Mouse (Mus musculus): Measurements from ENCODE around the gene Ncapd3.
A peak's percentile ranks its signal among the peaks of the same experiment; 100 is the strongest.

The Ncapd3 gene

DNA sequence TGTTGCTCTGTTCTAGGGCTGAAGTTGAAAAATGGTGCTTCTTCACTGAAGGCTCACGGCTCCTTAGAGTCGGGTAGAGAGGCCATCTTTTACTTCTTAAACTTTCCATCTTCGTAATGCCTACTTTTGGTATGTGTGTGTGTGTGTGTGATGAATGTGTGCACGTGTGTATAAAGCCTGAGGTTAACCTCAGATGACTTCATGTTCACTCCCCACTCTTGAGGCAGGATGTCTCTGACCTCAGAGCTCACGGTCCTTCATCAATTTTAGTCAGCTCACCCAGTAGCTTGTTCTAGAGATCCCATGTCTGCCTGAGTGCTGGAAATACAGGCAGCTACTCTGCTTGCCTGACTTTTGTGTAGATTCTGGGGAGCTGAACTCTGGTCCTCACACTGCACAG lies 13.9 kb downstream of the Ncapd3 start:
- DNase-seq (ENCODE audit: low spot score in 2 of 2): no peak

- DNase-seq (ENCODE audit: low spot score in 2 of 2): no peak
These were observed 19.5 kb downstream of the Ncapd3 start for GRCm38 (mm10) chr9:27049492-27049891.

- DNase-seq (ENCODE audit: low spot score in 2 of 2): no peak
These were observed 28.4 kb downstream of the Ncapd3 start for GRCm38 (mm10) chr9:27058341-27058740.

- no peak for DNase-seq (ENCODE audit: low spot score in 2 of 2)
These were observed 40.9 kb downstream of the Ncapd3 start for GRCm38 (mm10) chr9:27070895-27071294.

- no peak for DNase-seq (ENCODE audit: low spot score in 2 of 2)
These were observed 44.7 kb downstream of the Ncapd3 start for GRCm38 (mm10) chr9:27074677-27075076.

GRCm38 (mm10) chr9:27075812-27076211 lies 45.8 kb downstream of the Ncapd3 start:
- no peak for DNase-seq (ENCODE audit: low spot score in 2 of 2)

DNA sequence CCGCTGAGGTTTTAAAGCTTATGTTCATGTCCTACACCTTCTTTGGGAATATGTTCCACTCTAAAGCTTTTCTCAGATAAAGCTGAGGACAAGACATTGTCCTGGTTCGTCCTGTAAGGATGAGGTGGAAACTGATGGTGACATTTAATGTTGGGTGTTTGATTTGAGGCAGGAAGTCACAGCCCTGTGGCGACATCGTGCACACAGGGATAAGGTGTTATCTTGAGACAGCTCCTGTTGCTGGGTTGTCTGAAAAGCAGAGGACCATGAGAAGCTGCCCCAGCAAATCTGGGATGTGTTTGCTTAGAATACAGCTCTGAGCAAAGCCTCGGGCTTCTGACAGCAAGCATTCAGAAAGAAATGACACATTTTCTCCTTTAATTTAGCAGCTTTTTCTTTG lies 56.3 kb downstream of the Ncapd3 start:
- no peak for DNase-seq (ENCODE audit: low spot score in 2 of 2)

DNA sequence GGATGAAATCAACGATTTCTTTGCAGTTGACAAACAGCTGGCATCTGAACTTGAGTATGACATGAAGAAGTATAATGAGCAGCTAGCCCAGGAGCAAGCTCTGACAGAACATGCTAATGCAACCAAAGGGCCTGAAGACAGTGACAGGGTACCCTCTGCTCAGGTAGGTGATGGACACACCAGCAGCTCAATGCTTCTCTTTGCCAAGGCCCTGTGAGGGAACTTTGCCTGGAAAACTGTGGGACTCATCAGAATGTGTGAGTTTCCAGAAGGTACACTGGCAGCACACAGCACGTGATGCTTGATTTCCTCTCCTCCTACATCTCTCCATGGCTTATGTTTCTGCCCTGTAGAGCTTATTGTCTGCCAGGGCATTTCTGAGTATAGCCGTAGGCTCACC lies 57.4 kb downstream of the Ncapd3 start:
- DNase-seq (ENCODE audit: low spot score in 2 of 2): no peak

- no peak for DNase-seq (ENCODE audit: low spot score in 2 of 2)
These were observed 60.2 kb downstream of the Ncapd3 start for GRCm38 (mm10) chr9:27090134-27090533.

DNA sequence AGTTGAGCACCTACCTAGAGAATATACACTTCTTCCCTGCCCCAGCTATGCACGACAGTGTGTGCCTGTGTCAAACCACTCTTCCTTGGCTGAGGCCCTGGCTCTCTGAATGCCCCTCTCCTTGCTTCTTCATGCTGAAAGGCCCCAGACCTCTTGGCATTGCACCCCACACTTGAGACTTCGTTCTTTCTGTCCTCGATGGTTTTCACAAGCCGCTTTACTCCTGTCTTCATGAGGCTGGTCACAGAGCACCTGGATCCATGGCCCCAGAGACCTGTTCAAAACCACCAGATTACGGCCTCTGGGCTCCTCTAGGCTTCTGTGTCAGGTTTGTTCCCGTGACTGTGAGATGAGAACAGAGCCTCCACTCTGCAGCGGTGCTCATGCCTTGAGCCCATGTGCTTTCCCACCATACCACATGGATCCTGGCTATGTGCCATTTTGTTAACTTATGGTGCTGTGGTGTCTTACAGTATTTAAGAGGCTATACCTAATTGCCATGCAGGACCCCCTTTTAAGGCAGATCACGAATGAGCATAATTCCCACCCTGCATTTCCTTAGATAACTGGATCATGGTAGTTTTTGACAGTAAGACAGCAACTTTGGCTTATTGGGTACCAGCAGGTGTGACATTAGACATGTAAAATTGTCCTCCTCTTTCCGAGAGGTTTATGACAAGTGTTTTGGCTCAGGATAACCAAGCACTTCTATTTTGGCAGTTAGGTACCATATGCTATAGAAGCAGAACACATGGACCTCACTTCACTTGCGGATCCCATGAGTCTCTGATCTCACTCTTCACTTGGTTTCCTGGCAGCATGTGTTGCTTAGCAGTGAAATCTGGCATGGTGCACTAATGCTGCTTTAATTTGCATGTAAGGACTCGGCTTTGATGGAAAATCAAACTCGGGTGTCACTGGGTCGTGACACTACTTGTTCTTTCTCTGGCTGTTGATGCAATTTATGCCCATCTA lies 61.1 kb downstream of the Ncapd3 start:
- no peak for DNase-seq (ENCODE audit: low spot score in 2 of 2)

DNA sequence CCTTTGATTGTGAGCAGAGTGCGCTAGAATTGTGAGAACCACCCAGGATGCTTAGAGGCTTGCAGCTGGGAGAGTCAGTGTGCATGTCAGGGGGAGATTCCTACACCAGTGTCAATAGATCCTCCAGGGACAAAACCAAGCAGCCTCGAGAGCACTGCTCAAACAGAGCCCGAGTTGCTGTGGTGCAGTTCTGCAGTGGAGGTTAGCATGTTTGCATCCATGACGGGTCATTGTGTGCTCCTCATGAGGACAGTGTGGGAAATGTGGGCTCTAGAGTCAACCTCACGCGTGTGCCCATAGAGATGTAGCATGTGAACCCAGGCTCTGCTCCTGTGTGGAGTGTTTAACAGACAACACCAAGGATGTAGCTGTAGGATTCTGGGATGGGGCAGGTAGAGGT lies 62.9 kb downstream of the Ncapd3 start:
- DNase-seq (ENCODE audit: low spot score in 2 of 2): no peak

GRCm38 (mm10) chr9:27098092-27098491 lies 68.1 kb downstream of the Ncapd3 start:
- peak in 1 of 2 experiments; percentile 56 for DNase-seq (ENCODE audit: low spot score in 2 of 2)

GRCm38 (mm10) chr9:27098557-27098956 lies 68.6 kb downstream of the Ncapd3 start:
- no peak for DNase-seq (ENCODE audit: low spot score in 2 of 2)

DNA sequence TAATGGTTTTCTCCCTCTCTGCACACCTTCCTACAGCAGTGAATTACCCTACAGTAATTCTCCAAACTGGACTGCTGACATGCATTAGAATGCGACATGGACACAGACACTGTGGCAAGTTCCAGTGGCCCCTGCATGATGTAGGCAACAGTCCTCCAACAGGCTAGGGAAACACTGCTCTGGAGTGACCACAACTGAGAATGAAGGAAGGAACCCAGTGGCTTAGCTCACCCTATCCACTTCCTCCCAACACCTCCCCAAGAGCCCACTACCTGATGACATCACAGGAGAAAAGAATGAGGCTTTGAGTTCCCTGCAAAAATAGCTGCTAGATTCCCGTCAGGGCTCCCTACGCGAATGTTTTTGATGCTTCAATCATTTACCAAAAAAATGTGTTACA lies 69.5 kb downstream of the Ncapd3 start:
- DNase-seq (ENCODE audit: low spot score in 2 of 2): no peak

GRCm38 (mm10) chr9:27101466-27101865 lies 71.5 kb downstream of the Ncapd3 start:
- DNase-seq (ENCODE audit: low spot score in 2 of 2): no peak

GRCm38 (mm10) chr9:27106081-27106480 lies 76.1 kb downstream of the Ncapd3 start:
- DNase-seq (ENCODE audit: low spot score in 2 of 2): peak; percentile 45 to 63

DNA sequence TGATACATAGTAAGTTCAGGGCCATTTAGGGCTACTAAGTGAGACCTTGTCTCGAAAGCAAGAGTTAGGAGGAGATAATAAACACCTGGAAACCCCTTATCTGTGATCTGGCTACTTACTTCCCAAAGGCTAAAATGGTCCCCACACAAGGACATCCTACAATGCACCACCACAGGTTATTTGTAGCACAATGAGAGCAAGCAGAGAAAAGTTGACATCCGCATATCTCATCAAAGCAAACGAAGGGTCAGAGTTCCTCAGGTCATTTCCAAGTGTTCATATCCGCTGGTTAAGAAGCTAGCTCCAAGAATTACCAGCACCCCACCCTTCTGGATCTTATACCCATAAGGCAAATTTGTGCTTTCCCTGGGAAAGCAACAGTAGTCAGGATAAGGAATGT lies 78.5 kb downstream of the Ncapd3 start:
- DNase-seq (ENCODE audit: low spot score in 2 of 2): peak; percentile 57 to 87

GRCm38 (mm10) chr9:27109533-27110514 lies 79.8 kb downstream of the Ncapd3 start:
- peak; percentile 89 to 95 for DNase-seq (ENCODE audit: low spot score in 2 of 2)

DNA sequence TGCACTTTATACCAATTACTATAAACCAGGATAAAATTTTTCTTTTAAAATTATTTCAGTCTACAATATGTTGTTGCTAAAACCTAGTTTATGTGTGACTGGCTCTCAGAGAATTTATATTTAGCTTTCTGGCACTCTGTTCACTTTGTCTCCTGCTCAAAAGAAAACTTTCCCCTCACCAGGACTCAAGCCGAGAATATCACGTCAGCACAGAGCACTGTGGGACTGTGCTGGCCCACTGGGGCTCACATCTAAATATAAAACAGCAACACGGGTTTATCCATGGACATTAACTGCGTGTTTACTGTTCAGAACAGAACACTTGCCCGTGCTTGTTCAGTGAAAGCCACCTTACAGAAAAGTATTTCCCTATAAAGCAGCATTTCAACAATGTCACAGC lies 80.7 kb downstream of the Ncapd3 start:
- DNase-seq (ENCODE audit: low spot score in 2 of 2): peak; percentile 70 to 72

- DNase-seq (ENCODE audit: low spot score in 2 of 2): no peak
These were observed 81.8 kb downstream of the Ncapd3 start for GRCm38 (mm10) chr9:27111756-27112155.

DNA sequence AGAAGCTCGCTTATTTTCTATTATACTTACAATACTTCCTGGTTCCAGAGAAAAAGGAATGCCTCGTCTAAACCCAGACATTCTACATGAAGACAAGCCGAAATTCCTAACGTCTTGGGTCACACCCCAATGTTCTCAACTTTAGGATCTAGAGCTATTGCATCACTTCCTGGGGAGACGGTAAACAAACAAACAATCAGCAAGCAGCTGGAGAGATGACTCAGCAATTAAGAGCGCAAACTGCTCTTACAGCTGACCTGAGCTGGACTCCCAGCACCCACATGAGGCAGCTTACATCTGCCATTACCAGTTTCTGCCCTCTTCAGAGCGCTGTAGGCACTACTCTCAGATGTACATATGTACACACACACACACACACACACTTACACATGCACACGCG lies 91.3 kb downstream of the Ncapd3 start:
- no peak for DNase-seq (ENCODE audit: low spot score in 2 of 2)

GRCm38 (mm10) chr9:27122076-27122475 lies 92.1 kb downstream of the Ncapd3 start:
- no peak for DNase-seq (ENCODE audit: low spot score in 2 of 2)
